In the genomic region with DNA sequence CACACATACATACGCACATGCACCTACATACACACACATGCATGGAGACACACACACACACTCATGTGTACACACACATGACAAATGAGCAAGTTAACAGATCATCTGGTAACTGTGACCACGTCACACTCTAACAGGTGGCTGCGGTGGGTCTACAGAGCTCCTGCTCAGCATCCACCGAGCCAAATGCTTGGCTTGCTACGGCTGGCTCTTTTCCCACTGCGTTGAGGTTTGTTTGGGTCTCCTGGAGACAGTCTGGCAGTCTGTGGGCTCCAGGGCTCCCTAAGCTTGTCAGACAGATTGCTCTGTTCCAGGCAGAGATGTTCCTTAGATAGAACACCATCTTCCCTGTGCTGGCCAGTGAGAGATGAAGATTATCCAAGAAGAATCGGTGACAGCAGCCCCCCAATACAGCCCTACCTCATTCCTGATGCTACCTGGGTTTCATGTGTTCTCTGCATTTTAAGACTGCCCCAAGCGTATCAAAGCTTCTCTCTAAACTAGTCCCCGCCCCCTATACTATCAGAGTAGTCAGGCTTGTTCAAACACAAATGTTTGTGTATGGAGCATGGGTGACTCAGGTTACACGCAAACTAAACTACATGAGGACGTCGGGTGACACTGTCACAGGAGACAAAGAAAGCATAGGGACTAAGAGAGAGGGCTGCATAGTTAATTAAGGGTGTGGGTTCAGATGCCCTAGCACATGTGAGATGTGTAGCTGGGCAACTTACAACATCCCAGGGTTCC, we compare ENCODE assay signal across 16 mouse cellular contexts. TPM values are rescaled to one million over a fixed set of nuclear protein-coding genes. Genes with fewer than 3 reads are reported as not detected.
DNase-seq lines count a peak whose midpoint lies in the region; ATAC-seq and TF ChIP-seq lines count a peak whose summit lies in the region.
"Had no signal": no experiment of that assay in that cellular context is flagged by ENCODE, and none has a peak within 500 bp of the region (broad histone marks: within the 10 kb centered on the region; RNA-seq: fewer than 3 reads in every experiment).

No protein-coding gene starts in this region.

- no peak overlapping the region for H3K4me3 ChIP-seq in left cerebral cortex, adult 2 months
- H3K4me3 ChIP-seq: heart, embryonic 15.5 days; limb, embryonic 13.5 days; lung, embryonic 15.5 days; neural tube, embryonic 15.5 days had no signal

- intact Hi-C loops in left cerebral cortex, postnatal 10 days (cut with DNase I), result no loop called here
- intact Hi-C loops in left cerebral cortex, adult 2 months (cut with DNase I), result no loop called here

- DNase-seq in cerebellum, postnatal 14 days, result peak; percentile 72 to 77
- DNase-seq in left cerebral cortex, postnatal 10 days (ENCODE audit: extremely low spot score in 1 of 2, low spot score in 2 of 2), result peak; percentile 72
- DNase-seq in left cerebral cortex, adult 2 months (ENCODE audit: extremely low spot score in 1 of 2, low spot score in 2 of 2), result no peak
- peak; percentile 58 to 59 for DNase-seq in layer of hippocampus, postnatal 10 days (ENCODE audit: low spot score in 2 of 2)
- peak; percentile 43 to 50 for DNase-seq in right cerebral cortex, postnatal 36 days (ENCODE audit: low spot score in 2 of 2)
- DNase-seq in cerebellum, adult 11 months, result no peak
- DNase-seq: cerebellum, postnatal 36 days; gastrocnemius, postnatal 25 days; thymus, adult 2 months had no signal

- no peak for ATAC-seq in cerebellum, adult (ENCODE audit: insufficient number of reproducible peaks, low FRiP score, low TSS enrichment)
- ATAC-seq in granulocyte monocyte progenitor cell, adult 5-6 weeks (replicated peaks; ENCODE audit: poor library complexity, severe bottlenecking), result no peak
- ATAC-seq: hindbrain, embryonic 16.5 days had no signal

- no peak overlapping the region for H3K27ac ChIP-seq in left cerebral cortex, adult 2 months
- H3K27ac ChIP-seq: heart, embryonic 15.5 days; limb, embryonic 13.5 days; lung, embryonic 15.5 days; neural tube, embryonic 15.5 days had no signal

- no peak for TF ChIP-seq CTCF in left cerebral cortex, adult 2 months (IDR thresholded peaks at IDR 0.05)

RNA-seq across cellular contexts. Expression of a gene that starts 31.6 kb away (rescaled TPM):
- total RNA-seq in left cerebral cortex, postnatal 10 days (2021), result 10 to 100 TPM; 27.5 to 41.7 TPM
- total RNA-seq in left cerebral cortex, adult 2 months (2021), result 10 to 100 TPM; 20.3 to 44.5 TPM
- total RNA-seq in layer of hippocampus, postnatal 10 days (2021), result 10 to 100 TPM; 20.8 to 23.9 TPM
- total RNA-seq in granulocyte monocyte progenitor cell, adult 5-6 weeks (2014; fragmentation: Nextera tagmentation), result not detected in 2 replicates
- total RNA-seq in granulocyte monocyte progenitor cell, adult 5-6 weeks (2017), result not detected in 2 replicates

Comparison
In these comparisons a context has a peak if more than half of its experiments do, and no peak if none do; other contexts are left out.
1. DNase-seq: peak in cerebellum, postnatal 14 days (2 of 2), left cerebral cortex, postnatal 10 days (2 of 2), layer of hippocampus, postnatal 10 days (2 of 2) and right cerebral cortex, postnatal 36 days (2 of 2); none in left cerebral cortex, adult 2 months (0 of 2) and cerebellum, adult 11 months (single experiment).
2. RNA of a gene that starts 31.6 kb away (total RNA-seq): 20.3 to 44.5 TPM in left cerebral cortex, adult 2 months, 27.5 to 41.7 TPM in left cerebral cortex, postnatal 10 days and 20.8 to 23.9 TPM in layer of hippocampus, postnatal 10 days; not detected in granulocyte monocyte progenitor cell, adult 5-6 weeks; every median in the first group is over 10 times any median in the second.